Mouse (Mus musculus): ENCODE results near the gene Kntc1. TPM values are rescaled to one million over a fixed set of nuclear protein-coding genes. Genes with fewer than 3 reads are reported as not detected.

The Kntc1 gene
- polyA plus RNA-seq, 1 experiment from 2014 or later = 31.0 TPM

GRCm38 (mm10) chr5:123866457-123866856 is 116.9 kb downstream of the Kntc1 start:
- H3K9ac ChIP-seq (ENCODE audit: low read length) = no peak overlapping the region
- 0 out of 2 replicates have a peak overlapping the region, but pooled peaks have one; percentile 52 for H3K27ac ChIP-seq (ENCODE audit: low read length)
- ATAC-seq (ENCODE audit: insufficient read depth, low FRiP score) = no peak
- WGBS = 72% methylated on average over 4 of the region's 4 CpGs
- H3K9me3 ChIP-seq (replicated peaks; ENCODE audit: control insufficient read depth, low read length) = no peaks in the 10 kb centered on the region
- no peaks in the 10 kb centered on the region for H3K36me3 ChIP-seq (ENCODE audit: control insufficient read depth, insufficient read depth, low read length)
- no peaks in the 10 kb centered on the region for H3K4me1 ChIP-seq (ENCODE audit: control insufficient read depth, insufficient read depth, low read length)
- no peaks in the 10 kb centered on the region for H3K27me3 ChIP-seq (ENCODE audit: control insufficient read depth, insufficient read depth, low read length)
- no peak overlapping the region for H3K4me2 ChIP-seq (ENCODE audit: low read depth, low read length)
- H3K4me3 ChIP-seq (replicated peaks; ENCODE audit: low read length) = no peak overlapping the region

GRCm38 (mm10) chr5:123869615-123870014 is 120.1 kb downstream of the Kntc1 start:
- Histone ChIP-seq H3K36me3 (ENCODE audit: control insufficient read depth, insufficient read depth, low read length) (no peaks in the 10 kb centered on the region), H3K4me3 (replicated peaks; ENCODE audit: low read length) (no peak overlapping the region), H3K4me2 (ENCODE audit: low read depth, low read length) (no peak overlapping the region), H3K27ac (ENCODE audit: low read length) (peak overlapping the region; percentile 67), H3K27me3 (ENCODE audit: control insufficient read depth, insufficient read depth, low read length) (no peaks in the 10 kb centered on the region), H3K4me1 (ENCODE audit: control insufficient read depth, insufficient read depth, low read length) (no peaks in the 10 kb centered on the region), H3K9ac (ENCODE audit: low read length) (no peak overlapping the region), H3K9me3 (replicated peaks; ENCODE audit: control insufficient read depth, low read length) (no peaks in the 10 kb centered on the region)
- WGBS = 71% methylated on average over 4 of the region's 4 CpGs
- peak; percentile 50; the same call in 1 of the 2 replicates for ATAC-seq (ENCODE audit: insufficient read depth, low FRiP score)

Other genes starting within 250 kb of the Kntc1 start
- 0.19 and 0.90 TPM in 2 replicates for gene B3gnt4, start 239.3 kb upstream of the Kntc1 start, polyA plus RNA-seq (2015; fragmentation: Nextera tagmentation; extraction: Ambion mirVana)
- 94.8 and 100 TPM in 2 replicates for gene Diablo, start 225.5 kb upstream of the Kntc1 start, polyA plus RNA-seq (2015; fragmentation: Nextera tagmentation; extraction: Ambion mirVana)
- gene Gm49027, start 224.2 kb upstream of the Kntc1 start, polyA plus RNA-seq (2015; fragmentation: Nextera tagmentation; extraction: Ambion mirVana) = 3.3 and 4.2 TPM in 2 replicates
- gene Vps33a, start 176.7 kb upstream of the Kntc1 start, polyA plus RNA-seq (2015; fragmentation: Nextera tagmentation; extraction: Ambion mirVana) = 24.8 and 25.0 TPM in 2 replicates
- 40.6 and 46.1 TPM in 2 replicates for gene Clip1, start 65.1 kb upstream of the Kntc1 start, polyA plus RNA-seq (2015; fragmentation: Nextera tagmentation; extraction: Ambion mirVana)
- 61.1 and 64.5 TPM in 2 replicates for gene Zcchc8, start 28.6 kb upstream of the Kntc1 start, polyA plus RNA-seq (2015; fragmentation: Nextera tagmentation; extraction: Ambion mirVana)
- 105 and 106 TPM in 2 replicates for gene Rsrc2, start 302 bp upstream of the Kntc1 start, polyA plus RNA-seq (2015; fragmentation: Nextera tagmentation; extraction: Ambion mirVana)
- 6.5 and 8.7 TPM in 2 replicates for gene Hcar2, start 115.8 kb downstream of the Kntc1 start, polyA plus RNA-seq (2015; fragmentation: Nextera tagmentation; extraction: Ambion mirVana)
- 6.1 and 6.3 TPM in 2 replicates for gene Hcar1, start 130.3 kb downstream of the Kntc1 start, polyA plus RNA-seq (2015; fragmentation: Nextera tagmentation; extraction: Ambion mirVana)
- gene Denr, start 157.5 kb downstream of the Kntc1 start, polyA plus RNA-seq (2015; fragmentation: Nextera tagmentation; extraction: Ambion mirVana) = 117 and 132 TPM in 2 replicates
- 1.8 and 3.2 TPM in 2 replicates for gene Gm43518, start 177.7 kb downstream of the Kntc1 start, polyA plus RNA-seq (2015; fragmentation: Nextera tagmentation; extraction: Ambion mirVana)
- 4.8 and 6.8 TPM in 2 replicates for gene Ccdc62, start 181.0 kb downstream of the Kntc1 start, polyA plus RNA-seq (2015; fragmentation: Nextera tagmentation; extraction: Ambion mirVana)
- gene Hip1r, start 223.9 kb downstream of the Kntc1 start, polyA plus RNA-seq (2015; fragmentation: Nextera tagmentation; extraction: Ambion mirVana) = 31.2 and 35.2 TPM in 2 replicates